Mouse (Mus musculus): ENCODE data around the gene Dip2a. TPM values are rescaled to one million over a fixed set of nuclear protein-coding genes. Genes with fewer than 3 reads are reported as not detected.

Dip2a gene
- polyA plus RNA-seq, 1 experiment: 12.5 TPM

DNA sequence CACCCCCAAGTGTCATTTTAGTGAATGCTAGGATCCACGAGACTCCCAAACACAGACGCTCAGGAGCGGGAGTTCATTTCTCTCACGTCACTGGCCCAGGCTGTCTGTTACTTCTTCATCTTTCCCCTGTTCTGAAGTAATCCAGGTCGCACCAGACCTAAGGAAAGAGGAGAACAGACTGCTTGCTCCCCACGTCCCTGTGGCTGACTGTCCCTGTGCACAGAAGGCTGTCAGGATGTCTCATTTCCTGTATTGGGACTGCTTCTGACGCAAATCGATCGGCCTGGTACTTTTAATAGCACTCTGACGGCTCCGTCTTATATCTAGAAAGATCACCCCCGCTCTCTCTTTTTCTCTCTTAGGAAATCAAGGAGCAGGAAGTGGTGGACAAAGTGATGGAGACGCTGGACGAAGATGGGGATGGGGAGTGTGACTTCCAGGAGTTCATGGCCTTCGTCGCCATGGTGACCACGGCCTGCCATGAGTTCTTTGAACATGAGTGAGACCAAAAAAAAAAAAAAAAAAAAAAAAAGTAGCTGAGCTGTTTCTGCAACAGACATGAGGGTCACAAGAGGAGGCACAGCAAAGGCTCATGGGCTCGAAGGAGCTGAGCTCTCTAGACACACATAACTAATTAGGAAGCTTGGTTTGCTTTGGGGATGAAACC, 85.4 kb downstream of the Dip2a start:
- Histone ChIP-seq H3K4me3 (ENCODE audit: low read depth, low read length) (no peak overlapping the region), H3K9me3 (replicated peaks; ENCODE audit: control insufficient read depth, insufficient read depth, low read length, poor library complexity, severe bottlenecking) (no peaks in the 10 kb centered on the region), H3K36me3 (ENCODE audit: control insufficient read depth, insufficient read depth, low read length, poor library complexity, severe bottlenecking) (no peaks in the 10 kb centered on the region), H3K4me1 (ENCODE audit: control insufficient read depth, insufficient read depth, low read length) (no peaks in the 10 kb centered on the region), H3K9ac (ENCODE audit: low read depth, poor library complexity, severe bottlenecking) (no peak overlapping the region), H3K27ac (ENCODE audit: insufficient read depth, low read length) (no peak overlapping the region), H3K27me3 (ENCODE audit: control insufficient read depth, insufficient read depth, low read length, poor library complexity, severe bottlenecking) (no peaks in the 10 kb centered on the region)
- no peak for TF ChIP-seq POLR2A (IDR thresholded peaks at IDR 0.05; ENCODE audit: insufficient read depth, low read length)

GRCm38 (mm10) chr10:76257719-76258390, 87.2 kb downstream of the Dip2a start:
- no peaks in the 10 kb centered on the region for H3K4me1 ChIP-seq (ENCODE audit: control insufficient read depth, insufficient read depth, low read length)
- H3K4me3 ChIP-seq (ENCODE audit: low read depth, low read length): no peak overlapping the region
- no peaks in the 10 kb centered on the region for H3K27me3 ChIP-seq (ENCODE audit: control insufficient read depth, insufficient read depth, low read length, poor library complexity, severe bottlenecking)
- H3K9me3 ChIP-seq (replicated peaks; ENCODE audit: control insufficient read depth, insufficient read depth, low read length, poor library complexity, severe bottlenecking): no peaks in the 10 kb centered on the region
- no peak overlapping the region for H3K9ac ChIP-seq (ENCODE audit: low read depth, poor library complexity, severe bottlenecking)
- TF ChIP-seq CTCF (IDR thresholded peaks at IDR 0.05; ENCODE audit: low read depth, low read length) (no peak), EP300 (IDR thresholded peaks at IDR 0.05; ENCODE audit: insufficient read depth, low read depth, low read length) (no peak), POLR2A (IDR thresholded peaks at IDR 0.05; ENCODE audit: insufficient read depth, low read length) (no peak)
- no peak overlapping the region for H3K27ac ChIP-seq (ENCODE audit: insufficient read depth, low read length)
- H3K36me3 ChIP-seq (ENCODE audit: control insufficient read depth, insufficient read depth, low read length, poor library complexity, severe bottlenecking): no peaks in the 10 kb centered on the region

DNA sequence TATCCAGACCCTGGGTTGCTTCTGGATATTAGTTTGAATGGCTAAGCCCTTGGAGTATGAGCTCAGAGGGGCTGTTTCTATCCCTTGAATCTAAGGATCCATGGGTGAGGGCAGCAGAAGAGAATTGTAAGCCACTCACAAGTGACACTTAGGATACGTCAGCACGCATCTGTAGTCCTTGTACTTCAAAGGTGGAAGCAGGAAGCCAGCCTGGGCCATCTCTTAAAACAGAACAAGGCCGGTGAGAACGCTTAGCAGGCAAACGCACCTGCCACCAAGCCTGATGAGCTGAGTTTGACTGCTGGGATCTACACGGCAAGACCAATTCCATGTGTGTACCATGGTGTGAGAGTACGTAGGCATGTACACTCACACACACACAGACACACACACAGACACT, 87.9 kb downstream of the Dip2a start:
- H3K36me3 ChIP-seq (ENCODE audit: control insufficient read depth, insufficient read depth, low read length, poor library complexity, severe bottlenecking): no peaks in the 10 kb centered on the region
- no peak for TF ChIP-seq EP300 (IDR thresholded peaks at IDR 0.05; ENCODE audit: insufficient read depth, low read depth, low read length)
- TF ChIP-seq POLR2A (IDR thresholded peaks at IDR 0.05; ENCODE audit: insufficient read depth, low read length): no peak
- no peak for TF ChIP-seq CTCF (IDR thresholded peaks at IDR 0.05; ENCODE audit: low read depth, low read length)
- no peak overlapping the region for H3K9ac ChIP-seq (ENCODE audit: low read depth, poor library complexity, severe bottlenecking)
- no peaks in the 10 kb centered on the region for H3K9me3 ChIP-seq (replicated peaks; ENCODE audit: control insufficient read depth, insufficient read depth, low read length, poor library complexity, severe bottlenecking)
- no peak overlapping the region for H3K4me3 ChIP-seq (ENCODE audit: low read depth, low read length)
- no peak overlapping the region for H3K27ac ChIP-seq (ENCODE audit: insufficient read depth, low read length)
- H3K27me3 ChIP-seq (ENCODE audit: control insufficient read depth, insufficient read depth, low read length, poor library complexity, severe bottlenecking): no peaks in the 10 kb centered on the region
- H3K4me1 ChIP-seq (ENCODE audit: control insufficient read depth, insufficient read depth, low read length): no peaks in the 10 kb centered on the region

- no peaks in the 10 kb centered on the region for H3K4me1 ChIP-seq (ENCODE audit: control insufficient read depth, insufficient read depth, low read length)
- H3K36me3 ChIP-seq (ENCODE audit: control insufficient read depth, insufficient read depth, low read length, poor library complexity, severe bottlenecking): no peaks in the 10 kb centered on the region
- TF ChIP-seq CTCF (IDR thresholded peaks at IDR 0.05; ENCODE audit: low read depth, low read length) (no peak), EP300 (IDR thresholded peaks at IDR 0.05; ENCODE audit: insufficient read depth, low read depth, low read length) (no peak), POLR2A (IDR thresholded peaks at IDR 0.05; ENCODE audit: insufficient read depth, low read length) (no peak)
- no peaks in the 10 kb centered on the region for H3K9me3 ChIP-seq (replicated peaks; ENCODE audit: control insufficient read depth, insufficient read depth, low read length, poor library complexity, severe bottlenecking)
- H3K4me3 ChIP-seq (ENCODE audit: low read depth, low read length): no peak overlapping the region
- no peaks in the 10 kb centered on the region for H3K27me3 ChIP-seq (ENCODE audit: control insufficient read depth, insufficient read depth, low read length, poor library complexity, severe bottlenecking)
- H3K9ac ChIP-seq (ENCODE audit: low read depth, poor library complexity, severe bottlenecking): no peak overlapping the region
- H3K27ac ChIP-seq (ENCODE audit: insufficient read depth, low read length): no peak overlapping the region
Observed at GRCm38 (mm10) chr10:76255617-76256016, 89.5 kb downstream of the Dip2a start.

DNA sequence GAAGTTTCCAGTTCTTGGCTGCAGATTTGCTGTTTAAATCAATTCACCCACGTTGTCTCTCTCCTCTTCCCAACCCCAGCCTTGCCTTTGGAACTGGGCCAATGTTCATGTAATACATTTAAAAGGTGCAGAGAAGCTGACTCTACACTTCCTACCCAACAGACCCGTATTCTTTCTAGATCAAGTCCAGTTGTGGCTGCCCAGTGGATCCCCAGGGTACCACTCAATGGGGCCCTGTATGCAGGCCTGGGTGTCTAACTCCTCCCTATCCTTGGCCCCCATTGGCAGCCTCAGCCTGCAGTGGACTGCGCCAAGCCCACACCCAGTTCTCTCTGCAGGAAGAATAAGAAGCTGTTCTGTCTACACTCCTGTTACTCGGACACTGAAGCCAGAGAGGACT, 91.6 kb downstream of the Dip2a start, which contains the start of gene S100b:
Gene S100b, plus strand, starts transcription at position 318 of the 400 bp plus-strand sequence.
- H3K36me3 ChIP-seq (ENCODE audit: control insufficient read depth, insufficient read depth, low read length, poor library complexity, severe bottlenecking): no peaks in the 10 kb centered on the region
- H3K9ac ChIP-seq (ENCODE audit: low read depth, poor library complexity, severe bottlenecking): no peak within 1 kb of the TSS
- no peak within 1 kb of the TSS for H3K27ac ChIP-seq (ENCODE audit: insufficient read depth, low read length)
- no peaks in the 10 kb centered on the region for H3K27me3 ChIP-seq (ENCODE audit: control insufficient read depth, insufficient read depth, low read length, poor library complexity, severe bottlenecking)
- no peak for TF ChIP-seq EP300 (IDR thresholded peaks at IDR 0.05; ENCODE audit: insufficient read depth, low read depth, low read length)
- no peak for TF ChIP-seq CTCF (IDR thresholded peaks at IDR 0.05; ENCODE audit: low read depth, low read length)
- TF ChIP-seq POLR2A (IDR thresholded peaks at IDR 0.05; ENCODE audit: insufficient read depth, low read length): no peak
- H3K4me3 ChIP-seq (ENCODE audit: low read depth, low read length): no peak within 1 kb of the TSS
- H3K4me1 ChIP-seq (ENCODE audit: control insufficient read depth, insufficient read depth, low read length): no peaks in the 10 kb centered on the region
- H3K9me3 ChIP-seq (replicated peaks; ENCODE audit: control insufficient read depth, insufficient read depth, low read length, poor library complexity, severe bottlenecking): no peaks in the 10 kb centered on the region

GRCm38 (mm10) chr10:76253079-76253478, 92.0 kb downstream of the Dip2a start:
- H3K36me3 ChIP-seq (ENCODE audit: control insufficient read depth, insufficient read depth, low read length, poor library complexity, severe bottlenecking): no peaks in the 10 kb centered on the region
- TF ChIP-seq EP300 (IDR thresholded peaks at IDR 0.05; ENCODE audit: insufficient read depth, low read depth, low read length): no peak
- no peak for TF ChIP-seq POLR2A (IDR thresholded peaks at IDR 0.05; ENCODE audit: insufficient read depth, low read length)
- TF ChIP-seq CTCF (IDR thresholded peaks at IDR 0.05; ENCODE audit: low read depth, low read length): no peak
- H3K4me1 ChIP-seq (ENCODE audit: control insufficient read depth, insufficient read depth, low read length): no peaks in the 10 kb centered on the region
- H3K4me3 ChIP-seq (ENCODE audit: low read depth, low read length): no peak overlapping the region
- H3K27me3 ChIP-seq (ENCODE audit: control insufficient read depth, insufficient read depth, low read length, poor library complexity, severe bottlenecking): no peaks in the 10 kb centered on the region
- no peak overlapping the region for H3K27ac ChIP-seq (ENCODE audit: insufficient read depth, low read length)
- H3K9me3 ChIP-seq (replicated peaks; ENCODE audit: control insufficient read depth, insufficient read depth, low read length, poor library complexity, severe bottlenecking): no peaks in the 10 kb centered on the region
- H3K9ac ChIP-seq (ENCODE audit: low read depth, poor library complexity, severe bottlenecking): no peak overlapping the region

Data from ES-Bruce4 (cell line).